Mouse (Mus musculus): Measurements from ENCODE around the gene Wwp2.

DNA sequence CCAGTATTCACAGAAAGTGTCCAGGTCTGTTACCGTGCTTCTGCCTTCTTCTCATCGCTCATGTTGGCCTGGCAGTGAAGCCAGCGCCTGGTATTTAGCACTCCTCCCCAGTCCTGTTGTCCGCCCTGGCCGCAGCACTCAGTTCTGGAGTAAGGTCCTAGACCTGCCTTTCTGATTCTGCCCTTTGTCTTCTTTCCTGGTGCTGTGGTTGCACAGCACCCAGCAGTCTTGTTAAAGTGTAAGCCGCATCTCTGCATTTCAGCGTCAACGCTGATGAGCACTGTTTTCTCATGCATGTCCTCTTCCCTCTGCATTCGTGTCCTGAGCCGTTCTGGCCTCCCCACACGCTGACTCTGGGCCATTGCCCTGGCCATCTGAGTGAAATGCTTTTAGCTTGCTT, 17.2 kb downstream of the Wwp2 start:
- TF ChIP-seq CTCF (IDR thresholded peaks at IDR 0.05; ENCODE audit: low read depth) (no peak), EP300 (optimal IDR thresholded peaks at IDR 0.05) (no peak)

All from stomach, postnatal 0 days (tissue).